ENCODE assay signal across 18 mouse cellular contexts in genomic region chr8:10598889-10599288, GRCm38 (mm10).
"Had no signal": no experiment of that assay in that cellular context is flagged by ENCODE, and none has a peak within 500 bp of the region (broad histone marks: within the 10 kb centered on the region; RNA-seq: fewer than 3 reads in every experiment).

No protein-coding gene starts in this region.

- H3K4me2 ChIP-seq: midbrain, embryonic 13.5 days; neural tube, embryonic 13.5 days had no signal

- H3K27me3 ChIP-seq: midbrain, embryonic 13.5 days; neural tube, embryonic 13.5 days had no signal

- H3K9ac ChIP-seq: liver, embryonic 14.5 days; midbrain, embryonic 13.5 days; neural tube, embryonic 13.5 days had no signal

- H3K9me3 ChIP-seq: midbrain, embryonic 10.5 days; midbrain, embryonic 13.5 days; neural tube, embryonic 13.5 days had no signal

- H3K27ac ChIP-seq: kidney, postnatal 0 days; layer of hippocampus, adult 2 months; liver, embryonic 14.5 days; midbrain, embryonic 10.5 days; midbrain, embryonic 13.5 days; neural tube, embryonic 13.5 days had no signal

- H3K36me3 ChIP-seq: midbrain, embryonic 10.5 days; midbrain, embryonic 13.5 days; neural tube, embryonic 13.5 days had no signal

- H3K4me3 ChIP-seq: layer of hippocampus, adult 2 months; midbrain, embryonic 10.5 days; midbrain, embryonic 13.5 days; myocyte; neural tube, embryonic 13.5 days had no signal

- ATAC-seq: intestine, postnatal 0 days; midbrain, embryonic 13.5 days; midbrain, embryonic 16.5 days had no signal

- DNase-seq: kidney, adult 2 months; kidney, postnatal 25 days; layer of hippocampus, adult 9-11 months; lung, adult 2 months; lung, postnatal 14 days; lung, postnatal 4 days; retina, postnatal 1 day; thymus, adult 18-20 months; thymus, postnatal 36 days had no signal
